Mouse (Mus musculus) urinary bladder, postnatal 25 days (tissue): ENCODE results near the gene Ptpre.

Source experiments
- DNase-seq: peaks from one replicate; pipeline ENCODE4 v3.0.0; 2022; ENCODE audit warnings: low spot score

Ptpre gene

DNA sequence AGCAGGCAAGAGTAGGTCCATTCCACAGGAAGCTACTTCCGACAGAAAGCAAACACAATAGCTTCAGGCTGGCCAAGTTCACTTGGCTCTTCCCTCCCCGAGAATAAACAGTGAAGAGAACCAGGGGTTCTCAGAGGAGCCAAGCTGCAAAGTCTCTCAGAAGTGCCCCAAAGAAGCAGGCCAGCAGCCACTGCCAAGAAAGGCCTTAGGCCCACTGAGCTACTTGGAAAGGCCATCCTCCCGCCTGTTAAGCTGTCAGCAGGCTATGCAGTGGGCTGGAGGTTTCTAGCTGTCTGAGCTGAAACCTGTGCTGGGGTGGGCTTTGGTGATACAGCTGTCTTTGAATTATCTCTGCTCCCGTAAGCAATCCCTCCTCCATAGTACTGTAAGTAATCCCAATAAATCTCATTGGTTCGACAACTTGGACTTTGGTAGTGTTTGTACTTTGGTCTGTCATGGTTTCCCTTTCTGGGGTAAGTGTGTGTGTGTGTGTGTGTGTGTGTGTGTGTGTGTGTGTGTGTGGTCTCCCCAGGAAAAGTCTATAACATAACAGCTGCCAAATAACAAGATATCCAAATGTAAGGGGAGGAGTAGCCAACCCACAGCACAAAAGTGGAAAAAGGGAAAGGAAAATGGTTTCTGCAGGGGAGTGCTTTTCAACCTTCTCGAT lies 186.5 kb downstream of the Ptpre start:
- no peak for DNase-seq

DNA sequence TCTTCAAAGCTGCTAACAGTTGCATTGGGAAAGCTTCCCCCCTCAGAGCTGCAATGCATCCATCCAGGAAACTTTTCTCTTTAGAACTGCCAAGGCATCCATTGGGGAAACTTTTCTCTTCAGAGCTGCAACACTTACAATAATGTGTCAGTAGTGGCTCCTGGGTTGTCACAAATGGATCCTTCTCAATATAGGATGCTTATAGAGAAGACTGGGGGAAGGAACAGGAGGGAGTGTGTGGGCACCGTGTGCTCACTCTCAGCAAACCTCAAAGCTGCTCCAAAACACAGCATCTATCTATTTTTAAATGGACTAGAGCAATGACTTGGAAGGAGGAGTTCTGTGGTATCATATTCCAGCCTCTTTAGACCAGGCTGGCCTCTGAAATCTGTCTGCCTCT lies 189.4 kb downstream of the Ptpre start:
- DNase-seq, result no peak

GRCm38 (mm10) chr7:135728038-135728437 lies 190.8 kb downstream of the Ptpre start:
- no peak for DNase-seq

GRCm38 (mm10) chr7:135734379-135734778 lies 197.1 kb downstream of the Ptpre start:
- no peak for DNase-seq

GRCm38 (mm10) chr7:135734911-135735646 lies 197.8 kb downstream of the Ptpre start:
- DNase-seq, result no peak
